Mouse (Mus musculus): ENCODE results near the gene Sos1. TPM values are rescaled to one million over a fixed set of nuclear protein-coding genes. Genes with fewer than 3 reads are reported as not detected.

The Sos1 gene
- total and polyA plus RNA-seq, 3 experiments, result 3.0 to 54.4 (median 9.1) TPM

DNA sequence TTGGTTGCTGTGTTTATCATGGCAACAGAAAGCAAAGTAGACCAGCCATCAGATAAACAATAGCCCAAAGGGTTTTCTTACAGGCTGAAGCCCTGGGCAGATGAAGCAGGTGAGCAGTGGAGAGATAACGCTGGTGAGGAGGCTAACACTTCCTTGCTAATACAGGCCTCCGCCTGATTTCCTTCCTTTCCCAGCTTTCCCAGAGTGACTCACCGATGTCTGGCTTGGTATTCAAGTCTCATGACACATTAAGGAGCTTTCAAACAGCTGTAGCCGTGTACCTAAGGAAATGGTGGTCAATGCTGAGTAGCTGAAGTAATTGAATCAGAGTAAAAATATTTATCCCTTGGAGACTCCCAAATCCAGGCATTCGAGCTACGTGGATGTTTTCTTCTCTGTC is 25.5 kb upstream of the Sos1 start:
- Histone ChIP-seq H3K9me3 (replicated peaks) (no peaks in the 10 kb centered on the region), H3K27me3 (ENCODE audit: insufficient read depth, low read length) (peaks cover 3% of the 10 kb centered on the region; the same call in 1 of the 2 replicates), H3K36me3 (replicated peaks) (no peaks in the 10 kb centered on the region), H3K4me3 (ENCODE audit: low read depth, low read length) (no peak overlapping the region), H3K4me1 (ENCODE audit: insufficient read depth, low read depth, low read length) (peaks cover 34% of the 10 kb centered on the region)
- TF ChIP-seq POLR2AphosphoS5 (IDR thresholded peaks at IDR 0.05; ENCODE audit: insufficient replicate concordance, low read depth, low read length), result no peak
- no peak for TF ChIP-seq GATA2 (IDR thresholded peaks at IDR 0.05; ENCODE audit: borderline replicate concordance, low read depth, low read length)
- TF ChIP-seq TAL1 (conservative IDR thresholded peaks at IDR 0.05; ENCODE audit: low read depth, low read length), result no peak
- TF ChIP-seq GATA1 (IDR thresholded peaks at IDR 0.05; ENCODE audit: borderline replicate concordance, low read length), result no peak
- no peak for TF ChIP-seq CTCF (IDR thresholded peaks at IDR 0.05; ENCODE audit: low read depth, low read length)
- DNase-seq (ENCODE audit: low spot score) (no peak), ATAC-seq (ENCODE audit: extremely low read depth, insufficient number of reproducible peaks, low FRiP score, poor library complexity, severe bottlenecking) (no peak)

- H3K4me1 ChIP-seq (ENCODE audit: insufficient read depth, low read depth, low read length), result peaks cover 36% of the 10 kb centered on the region
- H3K4me3 ChIP-seq (ENCODE audit: low read depth, low read length), result no peak overlapping the region
- TF ChIP-seq POLR2AphosphoS5 (IDR thresholded peaks at IDR 0.05; ENCODE audit: insufficient replicate concordance, low read depth, low read length) (no peak), TAL1 (conservative IDR thresholded peaks at IDR 0.05; ENCODE audit: low read depth, low read length) (no peak), GATA1 (IDR thresholded peaks at IDR 0.05; ENCODE audit: borderline replicate concordance, low read length) (no peak), GATA2 (IDR thresholded peaks at IDR 0.05; ENCODE audit: borderline replicate concordance, low read depth, low read length) (no peak), CTCF (IDR thresholded peaks at IDR 0.05; ENCODE audit: low read depth, low read length) (no peak)
- ATAC-seq (ENCODE audit: extremely low read depth, insufficient number of reproducible peaks, low FRiP score, poor library complexity, severe bottlenecking), result no peak
- peaks cover 3% of the 10 kb centered on the region; the same call in 1 of the 2 replicates for H3K27me3 ChIP-seq (ENCODE audit: insufficient read depth, low read length)
- no peak for DNase-seq (ENCODE audit: low spot score)
- no peaks in the 10 kb centered on the region for H3K9me3 ChIP-seq (replicated peaks)
- H3K36me3 ChIP-seq (replicated peaks), result no peaks in the 10 kb centered on the region
Measured at GRCm38 (mm10) chr17:80505342-80505741, 25.1 kb upstream of the Sos1 start.

DNA sequence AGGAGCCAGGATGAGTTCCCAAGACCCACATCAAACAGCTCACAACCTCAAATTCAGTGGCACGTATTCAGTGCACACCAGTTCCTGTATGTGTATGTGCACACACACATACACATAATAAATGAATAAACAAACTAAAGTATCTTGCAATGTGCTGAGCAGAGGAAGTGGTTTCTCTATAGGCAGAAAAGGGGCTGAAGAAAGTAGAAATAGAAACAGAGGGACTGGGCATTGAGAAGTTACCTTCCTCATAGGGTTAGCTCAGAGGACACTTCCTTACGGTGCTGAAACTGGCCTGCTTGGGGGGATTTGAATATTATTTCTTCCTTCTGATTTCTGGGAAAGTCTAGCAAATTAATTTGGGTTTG is 21.5 kb upstream of the Sos1 start:
- DNase-seq (ENCODE audit: low spot score) (no peak), ATAC-seq (ENCODE audit: extremely low read depth, insufficient number of reproducible peaks, low FRiP score, poor library complexity, severe bottlenecking) (no peak)
- H3K4me1 ChIP-seq (ENCODE audit: insufficient read depth, low read depth, low read length), result peaks cover 46% of the 10 kb centered on the region
- peaks cover 3% of the 10 kb centered on the region; the same call in 1 of the 2 replicates for H3K27me3 ChIP-seq (ENCODE audit: insufficient read depth, low read length)
- TF ChIP-seq CTCF (IDR thresholded peaks at IDR 0.05; ENCODE audit: low read depth, low read length), result no peak
- no peak for TF ChIP-seq POLR2AphosphoS5 (IDR thresholded peaks at IDR 0.05; ENCODE audit: insufficient replicate concordance, low read depth, low read length)
- TF ChIP-seq TAL1 (conservative IDR thresholded peaks at IDR 0.05; ENCODE audit: low read depth, low read length), result no peak
- TF ChIP-seq GATA1 (IDR thresholded peaks at IDR 0.05; ENCODE audit: borderline replicate concordance, low read length), result no peak
- TF ChIP-seq GATA2 (IDR thresholded peaks at IDR 0.05; ENCODE audit: borderline replicate concordance, low read depth, low read length), result no peak
- H3K4me3 ChIP-seq (ENCODE audit: low read depth, low read length), result no peak overlapping the region; the same call in 1 of the 2 replicates
- H3K9me3 ChIP-seq (replicated peaks), result no peaks in the 10 kb centered on the region
- no peaks in the 10 kb centered on the region for H3K36me3 ChIP-seq (replicated peaks)

DNA sequence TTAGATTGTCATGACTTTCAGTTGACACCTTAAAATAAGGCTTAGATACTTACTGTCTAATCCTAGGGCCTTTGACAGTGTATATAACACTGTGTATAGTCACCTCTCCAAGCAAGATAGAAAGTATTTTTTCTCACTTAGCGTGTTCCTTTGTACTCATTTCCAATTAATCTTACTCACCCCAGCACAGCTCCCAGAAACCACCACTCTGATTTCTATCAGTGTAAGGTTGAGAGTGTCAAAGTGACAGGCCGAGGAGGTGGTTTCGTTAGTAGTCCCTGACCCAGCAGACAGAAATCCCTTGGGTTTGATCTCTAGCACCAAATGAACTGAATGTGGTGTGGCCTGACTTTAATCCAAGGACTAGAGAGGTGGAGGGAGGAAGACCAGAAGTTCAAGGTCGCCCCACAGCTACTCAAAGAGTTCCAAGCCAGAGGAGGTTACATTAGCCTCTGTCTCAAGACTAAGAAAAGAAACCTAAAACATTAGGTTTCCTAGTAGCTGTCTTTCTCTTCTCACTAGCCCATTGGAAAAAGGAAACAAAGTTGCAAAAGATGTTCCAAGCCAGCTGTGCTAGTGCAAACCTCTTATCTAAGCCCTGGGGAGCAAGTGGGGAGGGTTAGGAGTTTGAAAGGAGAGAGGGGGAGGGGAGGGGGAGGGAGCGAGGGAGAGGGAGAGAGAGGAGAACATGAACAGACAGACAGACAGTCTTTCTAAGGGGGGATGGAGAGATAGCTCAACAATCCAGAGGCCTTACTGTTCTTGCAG is 21.0 kb upstream of the Sos1 start:
- TF ChIP-seq GATA1 (IDR thresholded peaks at IDR 0.05; ENCODE audit: borderline replicate concordance, low read length) (no peak), POLR2AphosphoS5 (IDR thresholded peaks at IDR 0.05; ENCODE audit: insufficient replicate concordance, low read depth, low read length) (no peak), TAL1 (conservative IDR thresholded peaks at IDR 0.05; ENCODE audit: low read depth, low read length) (no peak), CTCF (IDR thresholded peaks at IDR 0.05; ENCODE audit: low read depth, low read length) (no peak), GATA2 (IDR thresholded peaks at IDR 0.05; ENCODE audit: borderline replicate concordance, low read depth, low read length) (no peak)
- Histone ChIP-seq H3K27me3 (ENCODE audit: insufficient read depth, low read length) (no peaks in the 10 kb centered on the region), H3K4me3 (ENCODE audit: low read depth, low read length) (no peak overlapping the region; the same call in 1 of the 2 replicates), H3K9me3 (replicated peaks) (no peaks in the 10 kb centered on the region), H3K4me1 (ENCODE audit: insufficient read depth, low read depth, low read length) (peaks cover 49% of the 10 kb centered on the region), H3K36me3 (replicated peaks) (no peaks in the 10 kb centered on the region)
- peak; percentile 75 for ATAC-seq (ENCODE audit: extremely low read depth, insufficient number of reproducible peaks, low FRiP score, poor library complexity, severe bottlenecking)
- no peak for DNase-seq (ENCODE audit: low spot score)

- DNase-seq (ENCODE audit: low spot score), result no peak
- H3K4me3 ChIP-seq (ENCODE audit: low read depth, low read length), result no peak overlapping the region
- H3K9me3 ChIP-seq (replicated peaks), result no peaks in the 10 kb centered on the region
- no peaks in the 10 kb centered on the region for H3K27me3 ChIP-seq (ENCODE audit: insufficient read depth, low read length)
- H3K4me1 ChIP-seq (ENCODE audit: insufficient read depth, low read depth, low read length), result peaks cover 44% of the 10 kb centered on the region
- H3K36me3 ChIP-seq (replicated peaks), result no peaks in the 10 kb centered on the region
- TF ChIP-seq CTCF (IDR thresholded peaks at IDR 0.05; ENCODE audit: low read depth, low read length), result no peak
- TF ChIP-seq TAL1 (conservative IDR thresholded peaks at IDR 0.05; ENCODE audit: low read depth, low read length), result no peak
- no peak for TF ChIP-seq GATA2 (IDR thresholded peaks at IDR 0.05; ENCODE audit: borderline replicate concordance, low read depth, low read length)
- no peak for TF ChIP-seq GATA1 (IDR thresholded peaks at IDR 0.05; ENCODE audit: borderline replicate concordance, low read length)
- no peak for ATAC-seq (ENCODE audit: extremely low read depth, insufficient number of reproducible peaks, low FRiP score, poor library complexity, severe bottlenecking)
Measured at GRCm38 (mm10) chr17:80500025-80500424, 19.8 kb upstream of the Sos1 start.

DNA sequence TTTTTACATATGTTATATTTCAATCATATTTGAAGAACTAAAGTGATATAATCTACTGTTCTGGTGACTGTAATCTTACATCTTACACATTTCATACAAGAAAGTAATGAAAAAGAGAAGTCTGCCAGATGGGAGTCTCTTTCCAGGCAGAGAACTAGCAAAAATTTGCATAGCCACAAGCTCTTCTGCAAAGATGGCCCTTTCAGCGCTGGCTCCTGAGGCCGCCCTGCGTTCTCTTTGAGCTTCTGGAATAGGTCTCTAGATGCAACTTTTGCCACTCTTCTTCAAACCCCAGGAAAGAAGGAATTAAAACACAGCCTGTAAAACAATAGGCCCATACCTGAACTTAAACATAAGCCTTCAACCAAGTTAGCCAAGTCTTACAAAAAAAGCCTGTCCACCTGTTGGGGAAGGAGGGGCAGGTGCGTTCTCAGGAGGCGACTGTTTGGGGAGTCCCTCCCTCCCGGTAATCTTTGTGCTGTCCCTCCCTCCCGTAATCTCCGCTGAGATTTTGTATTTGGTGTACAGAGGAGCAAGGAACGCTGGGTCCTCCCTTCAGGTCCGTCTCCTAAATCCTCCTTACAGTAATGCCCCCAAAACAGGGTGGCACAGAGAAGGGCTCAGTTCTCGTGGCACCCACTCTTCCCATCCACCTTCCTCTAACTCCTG is 18.5 kb upstream of the Sos1 start:
- H3K36me3 ChIP-seq (replicated peaks), result no peaks in the 10 kb centered on the region
- peaks cover 44% of the 10 kb centered on the region for H3K4me1 ChIP-seq (ENCODE audit: insufficient read depth, low read depth, low read length)
- no peaks in the 10 kb centered on the region for H3K9me3 ChIP-seq (replicated peaks)
- no peak overlapping the region for H3K4me3 ChIP-seq (ENCODE audit: low read depth, low read length)
- TF ChIP-seq TAL1 (conservative IDR thresholded peaks at IDR 0.05; ENCODE audit: low read depth, low read length), result no peak
- no peak for TF ChIP-seq GATA2 (IDR thresholded peaks at IDR 0.05; ENCODE audit: borderline replicate concordance, low read depth, low read length)
- no peak for TF ChIP-seq POLR2AphosphoS5 (IDR thresholded peaks at IDR 0.05; ENCODE audit: insufficient replicate concordance, low read depth, low read length)
- TF ChIP-seq GATA1 (IDR thresholded peaks at IDR 0.05; ENCODE audit: borderline replicate concordance, low read length), result no peak
- TF ChIP-seq CTCF (IDR thresholded peaks at IDR 0.05; ENCODE audit: low read depth, low read length), result no peak
- no peak for ATAC-seq (ENCODE audit: extremely low read depth, insufficient number of reproducible peaks, low FRiP score, poor library complexity, severe bottlenecking)
- no peak for DNase-seq (ENCODE audit: low spot score)
- no peaks in the 10 kb centered on the region for H3K27me3 ChIP-seq (ENCODE audit: insufficient read depth, low read length)

All from G1E (cell line).